Mouse (Mus musculus): ENCODE measurements around the gene Klhl26.

GRCm38 (mm10) chr8:70417914-70418313 is 58.9 kb downstream of the Klhl26 start:
- no peak for TF ChIP-seq CTCF (IDR thresholded peaks at IDR 0.05; ENCODE audit: low read depth, low read length)
- TF ChIP-seq POLR2A (IDR thresholded peaks at IDR 0.05; ENCODE audit: borderline replicate concordance, low read depth, low read length): no peak

Measured in bone marrow macrophage, adult 2 months (primary cell).